17 mouse cellular contexts compared by ENCODE assay signal in genomic region chr4:47681141-47681540, GRCm38 (mm10).
"Had no signal": no experiment of that assay in that cellular context is flagged by ENCODE, and none has a peak within 500 bp of the region (broad histone marks: within the 10 kb centered on the region; RNA-seq: fewer than 3 reads in every experiment).

No protein-coding gene starts in this region.

- H3K4me3 ChIP-seq: lung, embryonic 15.5 days; megakaryocyte, embryonic 14.5 days; midbrain, embryonic 13.5 days; midbrain, embryonic 15.5 days; neural tube, embryonic 12.5 days; stomach, embryonic 15.5 days had no signal

- DNase-seq: liver, postnatal 0 days; lung, adult 2 months; lung, postnatal 14 days; lung, postnatal 36 days; right cerebral cortex, postnatal 25 days; right cerebral cortex, postnatal 4 days; thymus, adult 2 months; thymus, postnatal 25 days; thymus, postnatal 4 days had no signal

- H3K27ac ChIP-seq: lung, embryonic 15.5 days; macrophage; midbrain, embryonic 13.5 days; midbrain, embryonic 15.5 days; neural tube, embryonic 12.5 days; stomach, embryonic 15.5 days; stomach, postnatal 0 days had no signal
